Comparison of ENCODE assay signal across 7 mouse cellular contexts in genomic region chr13:93499167-93499972, GRCm38 (mm10). TPM values are rescaled to one million over a fixed set of nuclear protein-coding genes. Genes with fewer than 3 reads are reported as not detected.
DNase-seq lines count a peak whose midpoint lies in the region; ATAC-seq and TF ChIP-seq lines count a peak whose summit lies in the region.

TSS of gene Jmy (minus strand) at chr13:93499808.

- H3K4me3 ChIP-seq in embryonic facial prominence, embryonic 12.5 days, result peak within 1 kb of the TSS; percentile 98
- H3K4me3 ChIP-seq in heart, adult 2 months, result peak within 1 kb of the TSS; percentile 86
- peak within 1 kb of the TSS; percentile 98 for H3K4me3 ChIP-seq in limb, embryonic 13.5 days
- peak within 1 kb of the TSS; percentile 100 for H3K4me3 ChIP-seq in midbrain, embryonic 16.5 days (ENCODE audit: low read depth, low read length)

- H3K36me3 ChIP-seq in embryonic facial prominence, embryonic 12.5 days, result no peaks in the 10 kb centered on the region
- peaks cover 22% of the 10 kb centered on the region for H3K36me3 ChIP-seq in heart, adult 2 months (ENCODE audit: control insufficient read depth, insufficient read depth, low read length)
- H3K36me3 ChIP-seq in limb, embryonic 13.5 days, result peaks cover 3% of the 10 kb centered on the region
- H3K36me3 ChIP-seq in midbrain, embryonic 16.5 days (ENCODE audit: control insufficient read depth, insufficient read depth, low read length), result no peaks in the 10 kb centered on the region

- no peak for TF ChIP-seq CTCF in heart, adult 2 months (IDR thresholded peaks at IDR 0.05)

- peaks cover 7% of the 10 kb centered on the region for H3K79me2 ChIP-seq in heart, adult 2 months (replicated peaks; ENCODE audit: control insufficient read depth, insufficient read depth, low read length)

- peak within 1 kb of the TSS; percentile 70 for H3K4me2 ChIP-seq in embryonic facial prominence, embryonic 12.5 days (replicated peaks)
- peak within 1 kb of the TSS; percentile 87 for H3K4me2 ChIP-seq in limb, embryonic 13.5 days (replicated peaks)
- H3K4me2 ChIP-seq in midbrain, embryonic 16.5 days (ENCODE audit: low read length), result peak within 1 kb of the TSS; percentile 94

- intact Hi-C loops in heart, adult 2 months (cut with DNase I), result loop anchor here (1.0 to 5.0 kb wide), 3 partner anchors 196 to 357 kb away; partner anchors contain the start of genes Cmya5 and Tent2

- DNase-seq in adrenal gland, postnatal 25 days, result peak; percentile 91
- peak; percentile 90 for DNase-seq in heart, adult 2 months
- DNase-seq in kidney, adult 8-10 months, result peak; percentile 68 to 81
- DNase-seq in spleen, postnatal 10 days (ENCODE audit: low spot score in 2 of 2), result peak; percentile 76 to 88

- TF ChIP-seq EP300 in heart, adult 2 months (IDR thresholded peaks at IDR 0.05; ENCODE audit: insufficient read depth, low read depth, low read length), result 0 out of 2 replicates have a peak, but pooled peaks have one; percentile 9

- H3K9me3 ChIP-seq in embryonic facial prominence, embryonic 12.5 days, result no peaks in the 10 kb centered on the region
- no peaks in the 10 kb centered on the region for H3K9me3 ChIP-seq in limb, embryonic 13.5 days
- no peaks in the 10 kb centered on the region for H3K9me3 ChIP-seq in midbrain, embryonic 16.5 days (replicated peaks; ENCODE audit: control insufficient read depth, low read length, poor library complexity, severe bottlenecking)

- peak within 1 kb of the TSS; percentile 96 for H3K9ac ChIP-seq in embryonic facial prominence, embryonic 12.5 days
- H3K9ac ChIP-seq in heart, adult 2 months (ENCODE audit: low read depth, low read length), result peak within 1 kb of the TSS; percentile 84
- peak within 1 kb of the TSS; percentile 97 for H3K9ac ChIP-seq in limb, embryonic 13.5 days
- H3K9ac ChIP-seq in midbrain, embryonic 16.5 days (ENCODE audit: low read depth, low read length), result peak within 1 kb of the TSS; percentile 94

- peak within 1 kb of the TSS; percentile 94 for H3K27ac ChIP-seq in embryonic facial prominence, embryonic 12.5 days
- H3K27ac ChIP-seq in heart, adult 2 months, result peak within 1 kb of the TSS; percentile 93
- peak within 1 kb of the TSS; percentile 93 for H3K27ac ChIP-seq in limb, embryonic 13.5 days
- H3K27ac ChIP-seq in midbrain, embryonic 16.5 days (ENCODE audit: low read length), result peak within 1 kb of the TSS; percentile 92

- TF ChIP-seq POLR2A in heart, adult 2 months (IDR thresholded peaks at IDR 0.05; ENCODE audit: insufficient read depth, low read depth, low read length), result peak; percentile 77; the same call in 1 of the 2 replicates

- peak; percentile 93 for ATAC-seq in embryonic facial prominence, embryonic 12.5 days (ENCODE audit: insufficient number of reproducible peaks, insufficient read depth, low FRiP score, low TSS enrichment)
- ATAC-seq in limb, embryonic 13.5 days (ENCODE audit: low FRiP score, low read depth), result peak; percentile 90
- peak; percentile 97 for ATAC-seq in midbrain, embryonic 16.5 days

- no peaks in the 10 kb centered on the region for H3K27me3 ChIP-seq in embryonic facial prominence, embryonic 12.5 days
- no peaks in the 10 kb centered on the region for H3K27me3 ChIP-seq in heart, adult 2 months (ENCODE audit: control insufficient read depth, insufficient read depth, low read length)
- no peaks in the 10 kb centered on the region for H3K27me3 ChIP-seq in limb, embryonic 13.5 days
- no peaks in the 10 kb centered on the region for H3K27me3 ChIP-seq in midbrain, embryonic 16.5 days (ENCODE audit: control insufficient read depth, insufficient read depth, low read depth, low read length)

- peaks cover 9% of the 10 kb centered on the region for H3K4me1 ChIP-seq in embryonic facial prominence, embryonic 12.5 days
- peaks cover 8% of the 10 kb centered on the region for H3K4me1 ChIP-seq in heart, adult 2 months (ENCODE audit: control insufficient read depth, insufficient read depth, low read length)
- H3K4me1 ChIP-seq in limb, embryonic 13.5 days, result peaks cover 23% of the 10 kb centered on the region
- H3K4me1 ChIP-seq in midbrain, embryonic 16.5 days (ENCODE audit: control insufficient read depth, insufficient read depth, low read length), result peaks cover 28% of the 10 kb centered on the region

- WGBS in embryonic facial prominence, embryonic 12.5 days, result under 1% methylated on average over 101 of the region's 105 CpGs
- WGBS in heart, adult 2 months, result under 1% methylated on average over 103 of the region's 105 CpGs
- under 1% methylated on average over 100 of the region's 105 CpGs for WGBS in limb, embryonic 13.5 days
- WGBS in midbrain, embryonic 16.5 days, result under 1% methylated on average over 99 of the region's 105 CpGs

RNA-seq across cellular contexts. Expression of gene Jmy, which starts in this region (rescaled TPM):
- 45.0 and 54.6 TPM in 2 replicates for total RNA-seq in adrenal gland, postnatal 25 days (2021)
- polyA plus RNA-seq in embryonic facial prominence, embryonic 12.5 days (2016; fragmentation: Nextera tagmentation; extraction: Ambion mirVana), result 10.8 and 13.5 TPM in 2 replicates
- 10 to 100 TPM; 41.0 to 50.7 TPM for total RNA-seq in heart, adult 2 months (2021)
- polyA plus RNA-seq in heart, adult 2 months (2012; rRNA removed), result 6.4 and 13.1 TPM in 2 replicates
- polyA plus RNA-seq in limb, embryonic 13.5 days (2015; fragmentation: Nextera tagmentation; extraction: Ambion mirVana), result 4.1 and 4.7 TPM in 2 replicates
- polyA plus RNA-seq in midbrain, embryonic 16.5 days (2015; fragmentation: Nextera tagmentation; extraction: Ambion mirVana), result 3.2 and 3.5 TPM in 2 replicates

Comparison
In these comparisons a context has a peak if more than half of its experiments do, and no peak if none do; other contexts are left out.
1. Peak in every context shown above with its lines: DNase-seq, ATAC-seq, H3K4me3 ChIP-seq and H3K27ac ChIP-seq.